Mouse (Mus musculus): ENCODE measurements around the gene Apoo.

DNA sequence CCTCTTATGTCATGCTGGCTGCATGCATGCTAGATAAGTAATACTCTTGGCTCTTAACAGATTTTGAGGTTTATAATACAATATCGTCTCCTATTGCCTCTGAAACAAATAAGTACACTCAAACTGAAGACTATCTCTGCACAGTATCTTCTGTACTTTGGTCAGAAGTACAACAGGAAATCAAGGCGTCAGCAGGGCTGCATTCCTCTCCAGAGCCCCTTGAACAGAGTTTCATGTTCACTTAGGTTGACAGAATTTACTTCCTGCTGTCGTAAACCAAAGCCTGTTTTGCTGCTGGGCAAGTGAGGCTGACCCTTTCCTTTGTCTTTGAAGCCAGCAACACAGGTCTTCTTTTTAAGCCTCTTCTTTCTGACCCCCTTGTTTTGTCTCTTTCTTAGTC is 42.1 kb downstream of the Apoo start:
- TF ChIP-seq POLR2A (IDR thresholded peaks at IDR 0.05; ENCODE audit: insufficient read depth, low read depth, low read length) (no peak), CTCF (IDR thresholded peaks at IDR 0.05) (no peak)
